Mouse (Mus musculus) CH12.LX (cell line): ENCODE measurements around the gene Ptprs.

Source experiments
- CHD2 ChIP-seq: IDR thresholded peaks from 2 replicates; pipeline ENCODE4 v1.6.1; 2011; ENCODE audit warnings: low read length, improper control_type of control experiment
- CTCF ChIP-seq, 2 experiments: IDR thresholded peaks in 1 of 2; conservative IDR thresholded peaks in 1 of 2; 2 replicates each; pipeline ENCODE4 v1.5.1; 2011 to 2012; ENCODE audit warnings: low read depth in 2 of 2, low read length in 2 of 2, improper control_type of control experiment in 1 of 2, inconsistent platforms in 1 of 2, mild to moderate bottlenecking in 1 of 2, moderate library complexity in 1 of 2
- MAFK ChIP-seq: IDR thresholded peaks from 2 replicates; pipeline ENCODE4 v1.6.1; 2011; ENCODE audit warnings: low read length, improper control_type of control experiment; ENCODE audit not compliant: insufficient replicate concordance
- POLR2A ChIP-seq: IDR thresholded peaks from 2 replicates; pipeline ENCODE4 v1.6.1; 2011; ENCODE audit warnings: low read depth, mild to moderate bottlenecking, improper control_type of control experiment, low read length
- ZKSCAN1 ChIP-seq: IDR thresholded peaks from 2 replicates; pipeline ENCODE4 v1.6.1; 2012; ENCODE audit warnings: low read depth, inconsistent platforms, low read length, improper control_type of control experiment, borderline replicate concordance

- TF ChIP-seq POLR2A, result no peak
- TF ChIP-seq ZKSCAN1, result no peak
- no peak for TF ChIP-seq CHD2
- TF ChIP-seq CTCF (conservative IDR thresholded peaks at IDR 0.05 in 1 of 2, IDR thresholded peaks at IDR 0.05 in 1 of 2; ENCODE audit: low read depth in 2 of 2, low read length in 2 of 2), result no peak
- TF ChIP-seq MAFK, result no peak
These were observed 96.9 kb downstream of the Ptprs start for GRCm38 (mm10) chr17:56379281-56379834.
